8 mouse cellular contexts compared by ENCODE assay signal in the genomic region with DNA sequence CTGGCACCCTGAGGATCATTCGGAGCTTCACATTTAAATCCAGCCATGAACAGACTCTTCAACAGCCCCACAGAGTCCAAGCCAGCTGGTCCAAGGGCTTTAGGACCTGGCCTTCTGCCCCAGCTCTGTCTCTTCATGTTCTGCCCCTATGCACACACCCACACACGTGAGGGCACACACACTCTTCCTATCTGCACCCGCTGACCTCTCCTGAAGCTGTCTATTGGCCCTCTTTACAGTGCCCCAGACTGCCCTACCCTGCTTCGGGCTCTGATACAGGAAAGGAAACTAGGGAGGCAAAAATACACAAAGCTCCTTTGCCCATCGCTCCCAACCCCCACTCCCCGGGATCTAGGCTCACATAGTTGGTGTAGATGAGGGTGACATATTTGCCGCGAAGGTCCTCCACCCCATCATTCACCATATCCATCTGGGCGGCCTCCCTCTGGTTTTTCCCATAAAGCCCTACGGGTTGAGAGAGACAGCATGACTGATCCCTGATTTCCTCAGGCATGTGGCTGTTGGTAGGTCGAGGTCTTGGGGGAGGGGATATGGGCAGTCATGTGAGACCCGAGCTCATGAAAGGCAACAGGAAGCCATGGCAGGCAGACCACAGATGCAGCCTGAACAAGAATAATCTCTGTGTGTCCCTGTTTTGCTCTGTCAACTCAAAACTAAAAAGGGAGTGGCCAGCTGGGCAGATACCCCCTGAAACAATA. TPM values are rescaled to one million over a fixed set of nuclear protein-coding genes. Genes with fewer than 3 reads are reported as not detected.
DNase-seq lines count a peak whose midpoint lies in the region; ATAC-seq and TF ChIP-seq lines count a peak whose summit lies in the region.
"Had no signal": no experiment of that assay in that cellular context is flagged by ENCODE, and none has a peak within 500 bp of the region (broad histone marks: within the 10 kb centered on the region; RNA-seq: fewer than 3 reads in every experiment).

No protein-coding gene starts in this region.

- H3K27ac ChIP-seq in layer of hippocampus, adult 2 months = peak overlapping the region; percentile 18; the same call in 1 of the 2 replicates
- peak overlapping the region; percentile 40; the same call in 1 of the 2 replicates for H3K27ac ChIP-seq in hindbrain, embryonic 10.5 days
- no peak overlapping the region for H3K27ac ChIP-seq in limb, embryonic 13.5 days

- no peak for DNase-seq in layer of hippocampus, adult 2 months (ENCODE audit: low spot score in 2 of 2)
- no peak for DNase-seq in layer of hippocampus, postnatal 36 days
- no peak for DNase-seq in hindbrain, embryonic 10.5 days (ENCODE audit: low spot score)
- peak; percentile 30 for DNase-seq in retina, embryonic 14.5 days (ENCODE audit: low spot score)
- no peak for DNase-seq in gastrocnemius, postnatal 36 days
- no peak for DNase-seq in gastrocnemius, adult 18-20 months (ENCODE audit: low spot score)

- WGBS in hindbrain, embryonic 10.5 days = 74% methylated on average over 12 of the region's 12 CpGs
- WGBS in limb, embryonic 13.5 days = 73% methylated on average over 12 of the region's 12 CpGs

- peak overlapping the region; percentile 27 for H3K4me3 ChIP-seq in layer of hippocampus, adult 2 months
- peak overlapping the region; percentile 29 for H3K4me3 ChIP-seq in hindbrain, embryonic 10.5 days
- no peak overlapping the region; the same call in 1 of the 2 replicates for H3K4me3 ChIP-seq in limb, embryonic 13.5 days

- H3K4me1 ChIP-seq in hindbrain, embryonic 10.5 days (replicated peaks) = peaks cover 23% of the 10 kb centered on the region
- H3K4me1 ChIP-seq in limb, embryonic 13.5 days = peaks cover 16% of the 10 kb centered on the region

- no peak for TF ChIP-seq CTCF in layer of hippocampus, adult 2 months (conservative IDR thresholded peaks at IDR 0.05)

- H3K4me2 ChIP-seq in limb, embryonic 13.5 days (replicated peaks) = peak overlapping the region; percentile 48

- no peaks in the 10 kb centered on the region for H3K9me3 ChIP-seq in hindbrain, embryonic 10.5 days
- H3K9me3 ChIP-seq in limb, embryonic 13.5 days = no peaks in the 10 kb centered on the region

- no peak for ATAC-seq in limb, embryonic 13.5 days (ENCODE audit: low FRiP score, low read depth)

- intact Hi-C loops in gastrocnemius, postnatal 36 days (cut with DNase I) = no loop called here

- H3K27me3 ChIP-seq in hindbrain, embryonic 10.5 days (ENCODE audit: insufficient read depth, poor library complexity, severe bottlenecking) = no peaks in the 10 kb centered on the region
- no peaks in the 10 kb centered on the region for H3K27me3 ChIP-seq in limb, embryonic 13.5 days

- peak overlapping the region; percentile 45; the same call in 1 of the 2 replicates for H3K9ac ChIP-seq in limb, embryonic 13.5 days

- peaks cover 12% of the 10 kb centered on the region for H3K36me3 ChIP-seq in hindbrain, embryonic 10.5 days
- H3K36me3 ChIP-seq in limb, embryonic 13.5 days = peaks cover 18% of the 10 kb centered on the region

RNA-seq across cellular contexts. Expression of a gene that starts 1.3 kb away (rescaled TPM):
- 100 to 1,000 TPM; 395 to 398 TPM for total RNA-seq in layer of hippocampus, adult 2 months (2021)
- total RNA-seq in layer of hippocampus, postnatal 36 days (2021) = 100 to 1,000 TPM; 377 to 393 TPM
- polyA plus RNA-seq in hindbrain, embryonic 10.5 days (2016; fragmentation: Nextera tagmentation; extraction: Ambion mirVana) = 442 and 460 TPM in 2 replicates
- 573 and 575 TPM in 2 replicates for polyA plus RNA-seq in limb, embryonic 13.5 days (2015; fragmentation: Nextera tagmentation; extraction: Ambion mirVana)
- 100 to 1,000 TPM; 344 to 368 TPM for total RNA-seq in gastrocnemius, postnatal 36 days (2021)
- total RNA-seq in gastrocnemius, adult 18-20 months (2021) = 100 to 1,000 TPM; 480 to 487 TPM

RNA-seq across cellular contexts. Expression of a gene that starts 9.3 kb away (rescaled TPM):
- total RNA-seq in layer of hippocampus, adult 2 months (2021) = 10 to 100 TPM; 46.2 to 49.4 TPM
- 10 to 100 TPM; 36.3 to 43.5 TPM for total RNA-seq in layer of hippocampus, postnatal 36 days (2021)
- polyA plus RNA-seq in hindbrain, embryonic 10.5 days (2016; fragmentation: Nextera tagmentation; extraction: Ambion mirVana) = 1.3 and 2.1 TPM in 2 replicates
- polyA plus RNA-seq in limb, embryonic 13.5 days (2015; fragmentation: Nextera tagmentation; extraction: Ambion mirVana) = 0.61 and 6.7 TPM in 2 replicates
- total RNA-seq in gastrocnemius, postnatal 36 days (2021) = 100 to 1,000 TPM; 148 to 162 TPM
- 100 to 1,000 TPM; 206 to 226 TPM for total RNA-seq in gastrocnemius, adult 18-20 months (2021)

RNA-seq across cellular contexts. Expression of a gene that starts 22.9 kb away (rescaled TPM):
- not detected for total RNA-seq in layer of hippocampus, adult 2 months (2021)
- total RNA-seq in layer of hippocampus, postnatal 36 days (2021) = not detected
- not detected in 2 replicates for polyA plus RNA-seq in hindbrain, embryonic 10.5 days (2016; fragmentation: Nextera tagmentation; extraction: Ambion mirVana)
- not detected in 2 replicates for polyA plus RNA-seq in limb, embryonic 13.5 days (2015; fragmentation: Nextera tagmentation; extraction: Ambion mirVana)
- not detected for total RNA-seq in gastrocnemius, postnatal 36 days (2021)
- total RNA-seq in gastrocnemius, adult 18-20 months (2021) = not detected
- polyA plus RNA-seq: heart, postnatal 0 days had no signal

RNA-seq across cellular contexts. Expression of a gene that starts 23.9 kb away (rescaled TPM):
- 100 to 1,000 TPM; 240 to 245 TPM for total RNA-seq in layer of hippocampus, adult 2 months (2021)
- total RNA-seq in layer of hippocampus, postnatal 36 days (2021) = 100 to 1,000 TPM; 238 to 250 TPM
- polyA plus RNA-seq in hindbrain, embryonic 10.5 days (2016; fragmentation: Nextera tagmentation; extraction: Ambion mirVana) = 196 and 198 TPM in 2 replicates
- polyA plus RNA-seq in limb, embryonic 13.5 days (2015; fragmentation: Nextera tagmentation; extraction: Ambion mirVana) = 188 and 199 TPM in 2 replicates
- 100 to 1,000 TPM; 417 to 445 TPM for total RNA-seq in gastrocnemius, postnatal 36 days (2021)
- 100 to 1,000 TPM; 423 to 466 TPM for total RNA-seq in gastrocnemius, adult 18-20 months (2021)

RNA-seq across cellular contexts. Expression of a gene that starts 33.4 kb away (rescaled TPM):
- 1 to 10 TPM; 3.2 TPM for total RNA-seq in layer of hippocampus, adult 2 months (2021)
- 1 to 10 TPM; 4.2 to 4.4 TPM for total RNA-seq in layer of hippocampus, postnatal 36 days (2021)
- 3.0 and 3.8 TPM in 2 replicates for polyA plus RNA-seq in hindbrain, embryonic 10.5 days (2016; fragmentation: Nextera tagmentation; extraction: Ambion mirVana)
- polyA plus RNA-seq in limb, embryonic 13.5 days (2015; fragmentation: Nextera tagmentation; extraction: Ambion mirVana) = 4.6 and 5.5 TPM in 2 replicates
- total RNA-seq in gastrocnemius, postnatal 36 days (2021) = under 1 TPM; 0.79 to 0.82 TPM
- under 1 TPM; 0.82 to 1.00 TPM for total RNA-seq in gastrocnemius, adult 18-20 months (2021)
